Mouse (Mus musculus): Measurements from ENCODE around the gene Plch2.

Plch2 gene

DNA sequence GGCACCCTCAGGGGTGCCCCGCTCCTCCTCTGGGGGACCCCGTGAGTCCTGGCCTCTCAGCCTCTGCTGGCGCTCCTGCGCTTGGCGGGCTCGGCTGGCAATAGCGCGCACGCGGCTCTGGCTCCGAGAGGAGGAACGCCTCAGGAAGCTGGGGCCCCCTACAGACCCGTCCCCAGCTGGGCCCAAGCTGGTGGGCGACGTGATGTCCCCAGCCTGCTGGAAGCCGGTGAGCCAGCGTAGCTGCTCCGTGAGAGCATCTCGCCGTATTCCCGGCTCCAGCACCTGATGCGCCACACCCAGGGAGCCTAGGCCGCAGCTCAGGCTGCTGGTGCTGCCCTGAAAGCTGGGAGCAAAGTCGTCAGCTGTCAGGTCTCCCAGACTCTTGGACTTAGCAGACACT is 72.8 kb downstream of the Plch2 start:
- DNase-seq = no peak

DNA sequence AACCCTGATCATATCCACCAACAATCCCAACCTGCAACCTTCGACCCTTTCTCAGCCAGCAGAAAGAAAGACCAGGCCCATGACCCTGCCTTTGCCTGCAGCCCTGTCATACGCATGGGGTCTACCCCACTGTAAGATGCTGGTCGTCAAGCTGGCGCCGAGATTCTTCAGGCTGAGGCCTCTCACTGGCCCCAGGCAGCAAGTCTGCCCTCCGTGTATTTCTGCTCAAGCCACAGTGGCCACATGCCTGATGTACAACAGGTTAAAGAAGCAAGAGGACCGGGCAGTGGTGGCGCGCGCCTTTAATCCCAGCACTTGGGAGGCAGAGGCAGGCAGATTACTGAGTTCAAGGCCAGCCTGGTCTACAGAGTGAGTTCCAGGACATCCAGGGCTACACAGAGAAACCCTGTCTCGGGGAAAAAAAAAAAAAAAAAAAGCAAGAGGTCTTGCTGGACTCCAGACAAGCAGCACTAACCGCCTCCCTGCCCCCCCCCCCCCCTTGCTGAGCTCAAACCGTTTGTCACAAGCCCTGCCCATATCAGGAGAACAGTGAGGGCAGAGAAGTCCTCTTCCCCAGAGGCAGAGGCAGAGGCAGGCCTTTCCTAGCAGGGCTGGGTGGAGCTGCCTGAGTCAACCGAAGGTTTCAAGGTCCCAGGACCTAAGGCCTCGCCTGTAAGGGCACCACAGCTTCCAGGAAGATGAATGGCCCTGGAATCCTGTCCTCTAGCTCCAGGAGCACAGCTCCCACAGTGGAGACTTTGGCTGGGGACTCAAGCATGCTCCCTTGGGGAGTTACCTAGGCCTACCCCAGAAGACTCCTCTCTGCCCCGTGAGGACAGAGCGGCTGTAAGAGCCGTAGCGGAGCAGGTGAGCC is 74.1 kb downstream of the Plch2 start:
- DNase-seq = no peak

DNA sequence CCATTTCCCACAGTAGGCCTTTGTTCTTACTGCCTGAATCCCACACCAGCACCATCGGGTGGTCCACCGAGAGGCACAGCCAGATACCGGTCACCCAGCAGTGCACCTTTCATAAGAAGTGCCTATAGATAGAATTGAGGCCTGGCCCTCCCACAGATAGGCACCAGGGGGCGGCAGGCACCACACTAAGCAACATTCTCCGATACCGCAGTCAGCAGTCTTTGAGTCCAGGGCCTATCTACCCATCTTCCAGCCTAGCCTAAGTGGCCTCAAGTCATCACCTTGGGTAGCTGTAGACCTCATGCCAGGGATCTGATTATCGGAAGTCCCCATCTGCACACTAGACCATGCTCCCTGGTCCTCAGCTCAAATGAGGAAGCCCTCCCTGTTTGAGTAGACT is 75.1 kb downstream of the Plch2 start:
- DNase-seq = peak; percentile 23 to 38

DNA sequence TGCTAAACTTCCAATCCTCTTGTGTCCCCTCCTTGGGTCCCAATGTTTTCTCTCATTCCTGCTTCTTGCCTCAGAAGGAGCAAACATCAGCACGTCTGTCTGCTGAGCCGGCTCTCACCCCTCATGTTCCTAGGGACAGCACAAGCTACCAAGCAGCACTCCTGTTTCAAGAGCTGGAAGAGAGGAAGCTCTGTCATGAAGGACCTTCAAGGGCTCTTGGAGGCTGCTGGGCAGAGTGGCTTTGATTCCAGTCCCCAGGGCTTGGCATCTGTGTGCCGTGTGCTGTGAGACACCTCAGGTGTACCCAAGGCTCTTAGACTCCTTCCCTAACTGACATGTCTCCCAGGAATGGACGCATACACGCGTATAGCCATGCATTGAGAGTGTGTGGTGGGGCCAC is 75.5 kb downstream of the Plch2 start:
- DNase-seq = no peak

DNA sequence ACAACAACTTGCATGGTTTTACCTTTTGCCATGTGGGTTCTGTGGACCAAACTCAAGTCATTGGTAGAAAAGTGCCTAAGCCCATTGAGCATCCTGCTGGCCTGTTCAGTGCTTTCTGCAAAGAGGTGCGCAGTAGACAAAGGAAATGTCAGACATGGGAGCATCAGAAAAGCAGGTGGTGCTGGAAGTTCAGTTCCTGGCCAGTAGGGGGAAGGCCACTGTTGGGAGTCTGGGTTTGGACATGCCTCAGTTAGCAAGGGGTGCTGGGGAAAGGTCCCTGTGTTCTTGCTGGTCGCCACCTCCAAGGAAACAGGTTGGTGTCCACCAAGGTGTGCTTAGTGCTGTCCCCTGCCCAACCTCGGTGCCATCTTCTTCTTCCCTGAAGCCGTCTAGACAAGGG is 76.5 kb downstream of the Plch2 start:
- DNase-seq = no peak

DNA sequence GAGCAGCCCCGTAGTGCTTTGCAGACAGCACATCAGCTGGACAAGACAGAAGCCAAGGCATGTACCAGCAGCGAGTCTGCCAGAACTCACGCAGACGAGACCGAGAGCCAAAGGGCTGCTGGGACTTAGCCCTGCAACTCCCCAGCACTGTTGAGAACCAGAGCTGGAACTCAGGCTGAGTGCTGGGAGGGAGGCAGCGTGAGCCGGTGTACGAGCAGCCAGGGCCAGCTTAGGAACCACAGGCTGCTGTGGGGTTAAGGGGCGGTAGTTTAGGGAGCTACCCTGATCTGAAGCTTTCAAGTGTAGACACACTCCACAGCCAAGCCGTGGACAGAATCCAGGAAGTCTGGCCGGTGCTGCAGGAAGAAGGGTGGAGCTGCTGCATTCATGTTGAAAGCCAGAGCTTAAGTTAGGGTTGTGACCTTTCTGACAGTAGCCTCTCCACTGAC is 82.4 kb downstream of the Plch2 start:
- DNase-seq = no peak

DNA sequence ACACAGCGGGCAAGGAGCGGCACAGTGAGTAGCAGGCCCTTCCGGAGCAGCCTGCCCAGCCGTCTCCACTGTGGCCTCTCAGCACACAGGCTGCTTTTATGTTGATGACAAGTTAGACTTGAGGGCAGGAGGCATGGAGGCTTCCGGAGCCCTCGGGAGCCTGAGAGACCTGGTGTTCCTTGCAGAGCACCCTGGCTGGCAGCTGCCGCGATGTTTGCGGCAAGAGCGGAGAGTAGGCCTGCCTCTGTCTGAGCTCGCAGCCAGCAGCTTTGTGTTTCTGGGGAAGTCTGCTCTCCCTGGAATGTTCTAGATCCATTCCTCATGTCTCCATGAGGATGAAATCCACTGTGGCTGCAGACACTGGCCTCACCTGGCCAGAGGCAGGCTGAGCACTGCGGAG is 84.0 kb downstream of the Plch2 start:
- no peak for DNase-seq

DNA sequence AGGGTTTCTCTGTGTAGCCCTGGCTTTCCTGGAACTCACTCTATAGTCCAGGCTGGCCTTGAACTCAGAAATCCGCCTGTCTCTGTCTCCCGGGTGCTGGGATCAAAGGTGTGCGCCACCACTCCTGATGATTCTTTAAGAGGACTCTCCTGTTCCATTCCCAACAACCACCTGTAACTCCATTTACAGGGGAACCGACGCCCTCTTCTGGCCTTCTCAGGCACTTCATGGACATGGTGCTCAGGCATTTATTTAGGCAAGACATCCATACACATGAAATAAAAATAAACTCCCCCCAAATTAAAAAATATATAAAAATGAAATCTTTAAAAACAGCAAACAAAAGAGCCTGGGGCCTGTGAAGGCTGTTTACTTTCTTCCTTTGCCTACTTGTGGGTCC is 89.4 kb downstream of the Plch2 start:
- DNase-seq = peak; percentile 43 to 67

DNA sequence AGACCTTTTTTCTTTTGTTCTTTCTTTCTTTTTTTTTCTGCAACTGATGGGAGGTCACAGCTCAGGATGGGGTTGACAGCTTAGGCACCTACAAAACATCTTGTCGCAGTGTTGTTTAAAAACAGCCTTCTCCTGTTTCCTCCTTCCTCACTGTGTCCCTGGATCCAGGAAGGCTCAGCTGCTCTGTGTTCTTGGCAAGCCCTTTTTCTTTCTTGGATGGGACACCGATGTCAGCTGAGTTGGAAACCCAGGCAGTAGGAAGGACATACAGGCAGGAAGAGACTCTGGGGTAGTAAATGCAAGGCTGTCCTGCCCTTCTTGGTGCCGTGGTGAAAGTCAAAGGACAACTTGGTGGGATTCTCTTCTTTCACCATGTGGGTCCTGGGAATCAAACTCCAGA is 90.7 kb downstream of the Plch2 start:
- no peak for DNase-seq

DNA sequence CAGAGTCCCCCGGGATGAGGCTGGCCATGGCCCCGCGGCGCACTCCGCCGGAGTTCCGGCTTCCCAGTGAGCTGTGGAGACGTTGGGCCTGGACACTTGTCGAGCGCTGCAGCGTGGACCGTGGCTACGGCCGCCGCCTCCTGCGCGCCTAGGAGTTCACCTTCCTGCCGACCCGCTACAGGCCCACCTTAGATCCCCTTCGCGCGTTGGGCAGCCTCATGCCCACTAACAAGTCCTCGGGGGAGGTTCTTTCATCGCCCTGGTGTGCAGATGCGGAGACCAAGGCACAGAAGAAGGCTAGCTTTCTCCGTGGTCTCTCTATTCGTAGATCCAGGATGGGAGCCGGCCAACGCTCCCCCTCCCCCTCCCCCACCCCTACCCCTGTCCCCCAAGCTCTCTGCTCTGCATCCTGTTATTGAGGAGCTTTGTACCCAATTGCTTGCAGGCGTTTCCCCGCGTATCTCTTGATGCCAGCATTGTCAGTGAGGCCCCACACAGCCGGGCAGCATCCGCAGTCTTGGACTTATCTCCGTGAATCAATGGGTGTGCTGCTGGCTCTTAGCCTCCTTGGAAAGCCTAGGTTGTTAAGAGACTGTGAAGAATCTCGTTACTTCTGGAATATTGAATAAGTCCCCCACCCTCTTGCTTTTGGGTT is 91.9 kb downstream of the Plch2 start:
- no peak for DNase-seq

DNA sequence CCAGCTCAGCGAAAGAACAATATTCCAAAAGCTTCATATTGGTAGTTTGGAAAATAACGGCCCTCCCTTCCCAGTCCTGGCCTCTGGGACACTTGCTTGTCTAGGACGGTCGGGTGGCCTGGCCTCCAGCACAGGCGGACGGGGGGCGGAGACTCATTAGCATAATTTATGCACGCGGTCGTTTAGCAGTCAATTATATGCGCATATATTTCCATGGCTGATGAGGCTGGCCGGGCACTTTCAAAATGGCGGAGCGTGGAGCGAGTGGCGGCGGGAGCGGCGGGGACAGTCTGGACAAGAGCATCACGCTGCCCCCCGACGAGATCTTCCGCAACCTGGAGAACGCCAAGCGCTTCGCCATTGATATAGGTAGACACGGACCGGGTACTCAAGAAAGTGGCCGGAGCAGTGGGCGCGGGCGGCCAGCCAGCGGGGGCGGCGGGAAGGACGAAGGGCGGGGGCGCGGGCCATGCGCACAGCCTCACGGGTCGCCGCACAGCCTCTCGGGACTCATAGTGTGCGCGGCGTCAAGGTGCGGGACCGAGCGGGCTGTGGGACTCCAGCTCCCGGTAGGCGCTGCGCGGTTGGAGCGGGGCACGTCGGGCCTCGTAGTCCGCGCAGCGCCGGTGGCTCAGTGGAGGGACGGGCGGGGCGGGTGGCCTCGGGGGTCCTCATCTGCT is 92.5 kb downstream of the Plch2 start, which contains the start of gene Pank4:
TSS of gene Pank4 (plus strand) at position 223 of the 680 bp plus-strand sequence.
- peak; percentile 79 to 88 for DNase-seq

DNA sequence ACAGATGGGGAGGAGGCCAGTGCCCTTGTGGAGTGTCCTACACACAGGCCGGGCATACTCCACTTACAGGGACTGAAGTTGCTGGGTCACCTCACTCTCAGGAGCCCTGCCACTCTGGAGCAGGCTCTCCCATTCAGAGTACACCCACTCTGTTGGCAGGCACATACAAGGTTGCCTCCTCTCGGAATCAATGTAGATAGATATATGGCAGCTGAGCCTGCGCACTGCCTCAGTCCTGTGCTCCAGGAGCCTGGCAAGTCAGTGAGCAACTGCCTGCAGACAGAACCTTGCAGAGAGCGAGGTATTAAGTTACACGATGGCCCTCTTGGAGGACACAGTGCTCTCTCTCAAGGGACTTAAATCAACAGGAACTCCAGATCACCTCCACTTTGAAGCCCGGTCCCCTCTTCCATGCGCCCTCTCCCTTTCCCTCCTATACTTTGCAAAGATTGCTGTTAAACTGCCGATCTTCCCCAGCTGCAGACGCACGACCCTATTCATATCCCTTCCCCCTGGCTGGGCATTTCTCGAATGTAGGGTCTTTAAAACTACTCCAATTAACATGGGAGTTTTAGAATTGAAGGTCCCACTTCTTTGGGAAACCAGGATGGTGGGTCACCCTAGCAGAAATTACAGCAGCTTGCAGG is 93.3 kb downstream of the Plch2 start:
- DNase-seq = no peak

DNA sequence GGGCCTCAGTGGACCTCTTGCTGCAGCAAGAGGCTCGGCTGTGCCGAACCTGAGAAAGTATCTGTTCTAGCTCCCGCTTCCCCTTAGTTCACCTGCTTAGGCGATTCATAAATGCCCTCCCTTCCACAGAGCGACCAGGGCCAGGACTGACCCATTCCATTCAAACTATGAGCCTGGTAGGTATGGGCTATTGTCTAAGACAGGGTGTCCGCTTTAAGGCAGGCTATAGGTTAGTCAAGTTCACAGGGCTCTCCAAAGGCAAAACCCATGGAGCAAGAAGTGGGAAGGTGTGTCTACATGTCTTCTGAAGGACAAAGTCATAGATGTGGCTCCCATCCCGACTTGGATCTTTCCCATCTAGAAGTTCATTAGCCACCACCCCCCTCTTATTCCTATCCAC is 93.9 kb downstream of the Plch2 start:
- no peak for DNase-seq

DNA sequence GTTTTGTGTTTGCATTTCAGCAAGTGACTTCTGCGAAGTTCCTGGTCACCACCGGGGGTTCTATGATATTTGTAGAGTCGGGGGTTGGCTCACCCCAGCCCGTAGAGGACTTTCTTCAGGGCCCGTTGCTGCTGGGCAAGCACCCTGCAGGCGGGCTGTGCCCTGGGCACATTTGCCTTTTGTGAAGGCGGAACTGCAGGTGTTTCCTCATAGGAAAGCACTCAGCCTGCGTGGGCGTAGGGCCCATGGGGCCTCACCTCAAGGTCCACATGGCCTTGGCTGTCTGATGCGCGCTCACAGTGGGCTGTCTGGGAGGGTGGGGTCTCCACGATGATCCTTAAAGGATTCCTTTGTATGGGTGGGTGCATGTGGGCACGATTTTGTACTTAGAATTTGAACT is 94.7 kb downstream of the Plch2 start:
- peak; percentile 79 to 80 for DNase-seq

DNA sequence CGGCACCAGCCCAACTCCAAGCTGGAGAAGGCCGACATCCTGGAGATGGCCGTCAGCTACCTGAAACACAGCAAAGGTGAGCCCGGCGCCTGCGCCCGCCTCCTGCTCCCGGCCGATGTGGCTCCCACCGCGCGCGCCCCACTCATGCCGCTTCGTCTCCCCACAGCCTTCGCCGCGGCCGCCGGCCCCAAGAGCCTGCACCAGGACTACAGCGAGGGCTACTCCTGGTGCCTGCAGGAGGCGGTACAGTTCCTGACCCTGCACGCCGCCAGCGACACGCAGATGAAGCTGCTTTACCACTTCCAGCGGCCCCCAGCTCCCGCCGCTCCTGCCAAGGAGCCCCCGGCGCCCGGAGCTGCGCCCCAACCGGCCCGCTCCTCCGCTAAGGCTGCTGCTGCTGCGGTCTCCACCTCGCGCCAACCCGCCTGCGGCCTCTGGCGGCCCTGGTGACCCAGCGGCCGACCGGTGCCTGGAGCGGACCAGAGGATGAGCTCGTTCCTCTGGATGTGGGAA is 95.3 kb downstream of the Plch2 start:
- peak; percentile 50 to 66 for DNase-seq

DNA sequence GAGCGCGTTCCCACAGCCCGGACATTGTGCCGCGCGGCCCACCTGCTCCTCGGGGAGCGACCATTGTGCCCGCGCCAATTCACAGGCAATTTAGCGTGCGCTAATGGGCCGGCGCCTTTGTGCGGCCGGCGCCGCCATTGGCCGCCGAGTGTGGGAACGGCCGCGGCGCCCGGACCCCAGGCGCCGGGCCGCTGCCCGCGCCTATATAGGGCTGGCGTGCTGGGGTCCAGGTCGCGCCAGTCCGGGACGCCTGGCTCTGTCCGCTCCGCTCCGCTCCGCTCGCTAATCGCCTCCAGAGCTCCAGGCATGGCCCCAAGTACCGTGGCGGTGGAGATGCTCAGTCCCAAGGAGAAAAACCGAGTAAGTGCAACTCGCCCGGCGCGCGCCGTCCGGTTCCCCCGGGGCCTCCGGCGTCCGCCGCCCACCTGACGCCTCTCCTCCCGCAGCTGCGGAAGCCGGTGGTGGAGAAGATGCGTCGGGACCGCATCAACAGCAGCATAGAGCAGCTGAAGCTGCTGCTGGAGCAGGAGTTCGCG is 95.8 kb downstream of the Plch2 start, which contains the start of gene Hes5:
TSS of gene Hes5 (plus strand) at position 234 of the 536 bp plus-strand sequence.
- peak; percentile 40 to 60 for DNase-seq

DNA sequence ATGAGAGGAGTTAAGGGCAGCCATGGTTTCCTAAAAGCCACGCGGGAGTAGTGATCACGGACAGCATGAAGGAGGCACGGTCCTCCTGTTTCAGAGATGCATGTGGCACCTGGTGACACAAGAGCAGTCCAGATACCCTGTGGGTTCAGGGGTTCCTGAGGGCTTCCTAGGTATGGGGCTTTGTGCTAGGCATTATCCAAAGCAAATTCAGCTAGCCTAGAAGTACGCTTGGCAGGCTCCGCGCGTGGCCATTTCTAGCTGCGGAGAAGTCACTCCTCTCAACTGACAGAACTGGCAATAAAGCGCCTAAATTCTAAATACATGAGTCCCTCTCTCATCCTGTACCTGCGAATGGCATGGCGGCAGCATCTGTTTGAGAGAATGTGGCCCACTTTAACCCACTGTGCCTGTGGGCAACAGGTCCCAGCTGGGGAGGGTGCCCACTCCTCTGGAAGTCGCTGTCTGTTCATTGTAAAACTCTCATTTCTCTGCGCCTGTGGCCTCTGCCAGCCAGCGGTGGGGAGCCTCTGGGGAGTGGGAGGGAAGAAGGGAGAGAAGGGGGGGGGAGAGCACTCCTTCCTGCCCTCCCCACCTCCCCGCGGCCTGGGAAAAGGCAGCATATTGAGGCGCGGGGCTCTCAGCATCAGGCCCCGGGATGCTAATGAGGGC is 96.4 kb downstream of the Plch2 start:
- DNase-seq = no peak

DNA sequence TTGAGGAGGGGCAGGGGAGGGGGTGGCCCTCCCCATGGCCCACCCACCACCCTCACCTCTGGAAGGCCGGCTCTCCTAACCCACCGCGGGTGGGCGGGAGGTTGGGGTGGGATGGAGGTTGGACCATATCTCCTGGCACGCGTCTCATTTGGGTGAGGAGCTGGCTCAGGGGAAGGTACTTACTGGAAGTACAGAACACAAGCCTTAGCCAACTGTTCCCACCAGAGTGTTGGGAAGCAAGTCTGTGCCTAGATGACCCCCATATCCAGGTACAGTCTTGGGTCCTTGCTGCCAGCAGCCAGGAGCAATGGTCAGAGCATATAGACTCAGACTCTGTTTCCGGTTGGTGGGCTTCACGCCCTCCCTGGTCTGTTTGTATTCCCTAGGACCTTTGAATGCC is 98.0 kb downstream of the Plch2 start:
- no peak for DNase-seq

DNA sequence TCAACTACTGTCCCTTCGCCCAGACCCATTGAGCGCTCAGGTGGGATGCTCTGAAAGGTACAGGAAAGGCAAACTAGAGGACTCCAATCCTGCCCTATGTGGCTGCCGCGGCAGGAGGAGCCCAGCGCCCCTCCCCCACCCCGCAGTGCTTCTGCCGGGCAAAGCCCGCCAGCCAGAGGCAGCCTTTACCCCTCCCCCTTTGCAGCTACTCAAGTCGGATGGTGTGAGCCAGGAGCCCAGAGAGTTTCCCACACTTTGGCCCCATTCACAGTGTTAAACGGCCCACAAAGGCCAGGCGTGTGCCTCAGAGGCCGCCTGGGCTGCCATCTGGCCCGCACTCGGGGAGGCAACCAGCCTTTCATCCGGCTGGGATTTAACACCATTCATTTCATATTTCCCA is 98.4 kb downstream of the Plch2 start:
- no peak for DNase-seq

DNA sequence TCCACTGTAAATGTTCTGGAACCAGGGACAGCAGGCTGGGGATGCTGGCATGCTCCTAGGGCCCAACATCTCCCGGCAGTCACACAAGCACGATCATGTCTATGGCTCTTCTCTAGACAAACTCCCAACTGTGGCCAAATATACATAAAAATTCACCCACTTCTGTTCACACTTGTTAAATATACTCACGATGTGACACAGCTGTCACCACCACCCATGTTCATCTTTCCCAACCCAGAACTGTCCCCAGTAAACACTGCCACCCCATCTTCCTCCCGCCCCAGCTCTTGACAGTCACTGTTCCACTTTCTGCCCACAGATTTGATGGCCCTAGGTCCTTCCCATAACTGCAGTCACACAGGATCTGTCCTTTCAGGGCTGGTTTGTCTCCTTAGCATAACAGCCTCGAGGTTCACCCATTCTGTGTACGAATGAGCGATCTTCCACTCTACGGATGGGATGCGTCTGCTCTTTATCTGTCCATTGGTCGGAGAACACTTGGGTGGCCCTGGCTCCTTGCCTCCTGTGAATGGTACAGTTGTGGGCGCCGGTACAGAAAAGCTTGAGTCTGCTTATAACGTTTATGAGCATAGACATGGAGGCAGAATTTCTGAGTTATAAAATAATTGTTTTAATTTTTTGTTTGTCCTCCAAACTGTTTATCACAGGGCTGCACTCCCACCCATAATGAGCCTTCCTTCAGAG is 99.1 kb downstream of the Plch2 start:
- DNase-seq = no peak

DNA sequence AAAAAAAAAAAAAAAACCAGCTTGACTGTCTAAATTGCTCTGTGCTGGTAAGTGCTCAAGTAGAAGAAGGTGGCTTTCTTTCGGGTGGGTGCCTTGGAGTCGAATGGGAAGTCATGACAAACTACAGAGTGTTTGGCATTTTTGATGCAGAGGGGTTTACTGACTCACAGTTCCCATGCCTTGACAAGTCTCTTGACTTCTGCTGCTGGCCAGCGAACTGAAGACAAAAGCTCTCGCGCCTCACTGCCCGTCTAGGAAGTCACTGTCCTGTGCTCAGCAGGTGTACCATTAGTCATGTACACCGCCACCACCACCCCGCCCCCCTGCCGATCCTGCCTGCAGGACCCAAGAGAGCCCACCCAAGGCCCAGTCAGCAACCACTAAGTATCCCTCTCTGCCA is 100.0 kb downstream of the Plch2 start:
- peak in 1 of 2 experiments; percentile 35 for DNase-seq
